Mouse (Mus musculus): ENCODE data around the gene Rcor2. TPM values are rescaled to one million over a fixed set of nuclear protein-coding genes. Genes with fewer than 3 reads are reported as not detected.

The Rcor2 gene
- polyA plus RNA-seq, 1 experiment = 8.7 TPM

- Histone ChIP-seq H3K4me3 (replicated peaks; ENCODE audit: insufficient read depth, low read depth, low read length) (no peak overlapping the region), H3K4me1 (ENCODE audit: control insufficient read depth, insufficient read depth, low read length) (peaks cover under 1% of the 10 kb centered on the region; the same call in 1 of the 2 replicates), H3K27ac (ENCODE audit: insufficient read depth, low read length) (no peak overlapping the region), H3K27me3 (ENCODE audit: control insufficient read depth, insufficient read depth, low read length) (no peaks in the 10 kb centered on the region)
- WGBS = 30% methylated on average over 8 of the region's 8 CpGs
- DNase-seq = peak; percentile 82 to 84
- TF ChIP-seq CTCF (IDR thresholded peaks at IDR 0.05; ENCODE audit: borderline replicate concordance, insufficient read depth, low read depth, low read length) (peak; percentile 86), POLR2A (IDR thresholded peaks at IDR 0.05; ENCODE audit: borderline replicate concordance, insufficient read depth, low read length) (no peak)
Observed at GRCm38 (mm10) chr19:7234537-7235221, 32.4 kb upstream of the Rcor2 start.

GRCm38 (mm10) chr19:7235461-7235860, 31.7 kb upstream of the Rcor2 start:
- no peak overlapping the region for H3K4me3 ChIP-seq (replicated peaks; ENCODE audit: insufficient read depth, low read depth, low read length)
- no peaks in the 10 kb centered on the region for H3K27me3 ChIP-seq (ENCODE audit: control insufficient read depth, insufficient read depth, low read length)
- H3K4me1 ChIP-seq (ENCODE audit: control insufficient read depth, insufficient read depth, low read length) = peaks cover 5% of the 10 kb centered on the region; the same call in 1 of the 2 replicates
- 83% methylated on average over 9 of the region's 9 CpGs for WGBS
- H3K27ac ChIP-seq (ENCODE audit: insufficient read depth, low read length) = no peak overlapping the region
- no peak for DNase-seq
- TF ChIP-seq POLR2A (IDR thresholded peaks at IDR 0.05; ENCODE audit: borderline replicate concordance, insufficient read depth, low read length) (no peak), CTCF (IDR thresholded peaks at IDR 0.05; ENCODE audit: borderline replicate concordance, insufficient read depth, low read depth, low read length) (no peak)

- H3K4me1 ChIP-seq (ENCODE audit: control insufficient read depth, insufficient read depth, low read length) = peaks cover 5% of the 10 kb centered on the region; the same call in 1 of the 2 replicates
- WGBS = 87% methylated on average over 2 of the region's 2 CpGs
- no peak overlapping the region for H3K27ac ChIP-seq (ENCODE audit: insufficient read depth, low read length)
- H3K4me3 ChIP-seq (replicated peaks; ENCODE audit: insufficient read depth, low read depth, low read length) = no peak overlapping the region
- TF ChIP-seq CTCF (IDR thresholded peaks at IDR 0.05; ENCODE audit: borderline replicate concordance, insufficient read depth, low read depth, low read length) (no peak), POLR2A (IDR thresholded peaks at IDR 0.05; ENCODE audit: borderline replicate concordance, insufficient read depth, low read length) (no peak)
- H3K27me3 ChIP-seq (ENCODE audit: control insufficient read depth, insufficient read depth, low read length) = no peaks in the 10 kb centered on the region
- DNase-seq = no peak
Observed at GRCm38 (mm10) chr19:7236011-7236410, 31.1 kb upstream of the Rcor2 start.

GRCm38 (mm10) chr19:7236742-7237141, 30.4 kb upstream of the Rcor2 start:
- WGBS = 67% methylated on average over 4 of the region's 4 CpGs
- DNase-seq = no peak
- no peak overlapping the region for H3K4me3 ChIP-seq (replicated peaks; ENCODE audit: insufficient read depth, low read depth, low read length)
- TF ChIP-seq CTCF (IDR thresholded peaks at IDR 0.05; ENCODE audit: borderline replicate concordance, insufficient read depth, low read depth, low read length) = no peak
- TF ChIP-seq POLR2A (IDR thresholded peaks at IDR 0.05; ENCODE audit: borderline replicate concordance, insufficient read depth, low read length) = no peak
- H3K27ac ChIP-seq (ENCODE audit: insufficient read depth, low read length) = no peak overlapping the region
- H3K4me1 ChIP-seq (ENCODE audit: control insufficient read depth, insufficient read depth, low read length) = peaks cover 5% of the 10 kb centered on the region; the same call in 1 of the 2 replicates
- no peaks in the 10 kb centered on the region for H3K27me3 ChIP-seq (ENCODE audit: control insufficient read depth, insufficient read depth, low read length)

GRCm38 (mm10) chr19:7239574-7239973, 27.6 kb upstream of the Rcor2 start:
- H3K27me3 ChIP-seq (ENCODE audit: control insufficient read depth, insufficient read depth, low read length) = no peaks in the 10 kb centered on the region
- DNase-seq = no peak
- H3K4me3 ChIP-seq (replicated peaks; ENCODE audit: insufficient read depth, low read depth, low read length) = peak overlapping the region; percentile 97
- peaks cover 5% of the 10 kb centered on the region; the same call in 1 of the 2 replicates for H3K4me1 ChIP-seq (ENCODE audit: control insufficient read depth, insufficient read depth, low read length)
- no peak for TF ChIP-seq CTCF (IDR thresholded peaks at IDR 0.05; ENCODE audit: borderline replicate concordance, insufficient read depth, low read depth, low read length)
- no peak for TF ChIP-seq POLR2A (IDR thresholded peaks at IDR 0.05; ENCODE audit: borderline replicate concordance, insufficient read depth, low read length)
- 67% methylated on average over 3 of the region's 3 CpGs for WGBS
- no peak overlapping the region for H3K27ac ChIP-seq (ENCODE audit: insufficient read depth, low read length)

- under 1% methylated on average over 13 of the region's 13 CpGs for WGBS
- DNase-seq = peak; percentile 41 to 50
- Histone ChIP-seq H3K27me3 (ENCODE audit: control insufficient read depth, insufficient read depth, low read length) (no peaks in the 10 kb centered on the region), H3K4me1 (ENCODE audit: control insufficient read depth, insufficient read depth, low read length) (peaks cover 5% of the 10 kb centered on the region; the same call in 1 of the 2 replicates), H3K27ac (ENCODE audit: insufficient read depth, low read length) (no peak overlapping the region), H3K4me3 (replicated peaks; ENCODE audit: insufficient read depth, low read depth, low read length) (peak overlapping the region; percentile 97)
- TF ChIP-seq POLR2A (IDR thresholded peaks at IDR 0.05; ENCODE audit: borderline replicate concordance, insufficient read depth, low read length) (no peak), CTCF (IDR thresholded peaks at IDR 0.05; ENCODE audit: borderline replicate concordance, insufficient read depth, low read depth, low read length) (no peak)
Observed at GRCm38 (mm10) chr19:7240291-7240690, 26.8 kb upstream of the Rcor2 start.

GRCm38 (mm10) chr19:7240782-7241690, 26.1 kb upstream of the Rcor2 start, which contains the start of gene Naa40:
Gene Naa40 (minus strand): TSS chr19:7241183.
- Histone ChIP-seq H3K27me3 (ENCODE audit: control insufficient read depth, insufficient read depth, low read length) (no peaks in the 10 kb centered on the region), H3K4me3 (replicated peaks; ENCODE audit: insufficient read depth, low read depth, low read length) (peak within 1 kb of the TSS; percentile 97), H3K27ac (ENCODE audit: insufficient read depth, low read length) (peak within 1 kb of the TSS; percentile 86; the same call in 1 of the 2 replicates), H3K4me1 (ENCODE audit: control insufficient read depth, insufficient read depth, low read length) (peaks cover 5% of the 10 kb centered on the region; the same call in 1 of the 2 replicates)
- peak; percentile 93 to 96 for DNase-seq
- WGBS = under 1% methylated on average over 80 of the region's 80 CpGs
- TF ChIP-seq POLR2A (IDR thresholded peaks at IDR 0.05; ENCODE audit: borderline replicate concordance, insufficient read depth, low read length) (peak; percentile 84), CTCF (IDR thresholded peaks at IDR 0.05; ENCODE audit: borderline replicate concordance, insufficient read depth, low read depth, low read length) (no peak)

Data from cerebellum, adult 2 months (tissue).